Mouse (Mus musculus) erythroid progenitor cell, adult 5-6 weeks (primary cell): ENCODE data around the gene Ddx27. TPM values are rescaled to one million over a fixed set of nuclear protein-coding genes. Genes with fewer than 3 reads are reported as not detected.
A peak's percentile ranks its signal among the peaks of the same experiment; 100 is the strongest.

Experiments
- ATAC-seq: replicated peaks from 2 replicates; pipeline ENCODE4 v1.8.0; 2016; ENCODE audit warnings: moderate number of reproducible peaks, mild to moderate bottlenecking, moderate TSS enrichment, inconsistent platforms; ENCODE audit not compliant: poor library complexity, low FRiP score, severe bottlenecking
- total RNA-seq, 2 experiments: library from RNA; stranded (forward) in 1 of 2; stranded (reverse) in 1 of 2; fragments of 150-400 nt in 1 of 2; fragments of 186-747, 209-891 nt in 1 of 2; gene quantifications; 2 replicates each; pipeline versions ENCODE4 v1.2.3 to v1.2.4; 2015 to 2017; ENCODE audit warnings: low replicate concordance in 2 of 2

Gene Ddx27
- total RNA-seq, 2 experiments from 2014 or later, result 35.6 to 44.6 TPM

DNA sequence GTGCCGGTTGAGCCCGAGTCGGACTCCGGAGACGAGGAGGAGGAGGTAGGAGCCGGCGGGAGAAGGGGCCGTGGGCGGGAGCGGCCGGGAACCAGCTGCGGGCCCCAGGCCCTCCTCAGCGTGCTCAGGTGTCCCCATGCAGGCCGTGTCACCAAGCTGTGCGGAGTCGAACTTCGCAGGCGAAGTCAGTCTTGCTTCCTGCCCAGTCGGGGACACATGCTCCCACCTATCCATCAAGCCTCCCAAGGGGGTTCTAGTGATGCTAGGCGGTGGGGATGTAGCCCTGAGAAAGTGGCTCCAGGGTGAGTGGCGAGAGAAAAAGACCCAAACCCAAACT, 357 bp downstream of the Ddx27 start:
- peak; percentile 68 for ATAC-seq

DNA sequence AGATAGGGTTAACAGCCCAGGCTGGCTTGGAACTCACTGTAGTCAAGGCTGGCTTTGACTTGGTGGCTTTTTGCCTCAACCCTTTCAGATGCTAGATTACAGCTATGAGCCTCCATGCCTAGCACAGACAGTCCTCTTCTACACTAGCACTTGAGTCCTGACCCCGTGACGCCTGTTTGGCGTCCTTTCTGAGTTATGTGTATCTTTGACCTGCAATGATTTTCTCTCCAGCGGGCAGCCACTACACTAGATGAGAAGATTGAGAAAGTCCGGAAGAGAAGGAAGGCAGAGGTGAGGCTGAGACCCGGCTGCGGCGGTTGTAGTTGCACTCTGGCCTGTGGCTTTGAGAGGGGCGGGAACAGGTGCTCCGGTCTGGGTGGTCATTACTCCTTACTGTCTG, 4.4 kb downstream of the Ddx27 start:
- no peak for ATAC-seq

DNA sequence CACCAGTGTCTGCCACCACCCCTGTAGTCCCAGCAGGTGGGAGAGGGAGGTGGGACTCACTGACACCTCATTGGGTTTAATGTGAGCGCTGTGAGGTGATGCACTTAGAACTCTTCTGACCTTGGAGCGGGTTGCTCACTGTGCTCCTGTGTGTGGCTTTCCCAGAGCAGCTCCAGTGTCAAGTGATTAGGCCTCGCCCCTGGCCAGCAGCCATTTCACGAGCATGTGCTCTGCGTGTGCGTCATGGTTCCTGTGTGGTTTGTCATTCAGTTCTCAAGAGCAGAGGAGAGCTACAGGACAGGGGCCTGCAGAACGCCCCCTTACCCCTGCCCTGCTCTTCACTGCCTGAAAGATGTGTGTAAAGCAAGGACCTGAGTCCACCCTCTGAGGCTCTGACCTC, 13.6 kb downstream of the Ddx27 start:
- no peak for ATAC-seq

DNA sequence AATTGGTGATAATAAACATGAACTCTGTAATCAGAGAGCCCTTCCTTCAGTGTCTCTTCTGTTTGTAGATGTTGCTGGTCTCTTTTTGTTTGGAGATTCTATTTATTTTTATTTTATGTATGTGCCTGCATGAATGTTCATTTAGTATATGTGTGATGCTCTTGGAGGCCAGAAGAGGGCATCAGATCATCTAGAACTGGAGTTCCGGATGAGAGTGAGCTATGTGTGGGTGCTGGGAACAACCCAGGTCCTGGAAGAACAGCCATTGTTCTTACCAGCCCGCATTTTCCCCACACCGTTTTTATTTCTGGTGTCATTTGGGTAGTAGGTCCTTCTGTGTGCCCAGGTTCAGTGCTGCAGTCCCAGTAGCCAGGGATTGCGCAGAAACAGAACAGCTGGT, 15.5 kb downstream of the Ddx27 start:
- ATAC-seq, result no peak

DNA sequence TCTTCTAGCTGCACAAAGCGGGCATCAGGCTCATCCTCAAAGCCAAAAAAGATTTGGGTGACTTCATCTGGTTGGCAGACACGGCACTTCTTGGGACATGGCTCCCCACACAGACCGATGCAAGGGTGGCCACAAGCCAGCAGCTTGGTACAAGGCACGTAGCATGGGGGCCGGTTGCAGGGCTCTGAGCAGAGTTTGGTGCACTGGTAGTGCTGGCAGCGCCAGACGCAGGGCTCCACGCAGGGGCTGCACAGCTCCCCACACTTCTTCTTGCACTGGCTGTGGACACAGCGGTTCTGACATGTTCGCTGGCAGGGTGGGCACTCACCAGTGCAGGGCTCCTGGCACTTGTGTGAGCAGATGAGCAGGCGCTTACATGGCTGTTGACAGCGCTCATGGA, 22.7 kb downstream of the Ddx27 start:
- no peak for ATAC-seq

DNA sequence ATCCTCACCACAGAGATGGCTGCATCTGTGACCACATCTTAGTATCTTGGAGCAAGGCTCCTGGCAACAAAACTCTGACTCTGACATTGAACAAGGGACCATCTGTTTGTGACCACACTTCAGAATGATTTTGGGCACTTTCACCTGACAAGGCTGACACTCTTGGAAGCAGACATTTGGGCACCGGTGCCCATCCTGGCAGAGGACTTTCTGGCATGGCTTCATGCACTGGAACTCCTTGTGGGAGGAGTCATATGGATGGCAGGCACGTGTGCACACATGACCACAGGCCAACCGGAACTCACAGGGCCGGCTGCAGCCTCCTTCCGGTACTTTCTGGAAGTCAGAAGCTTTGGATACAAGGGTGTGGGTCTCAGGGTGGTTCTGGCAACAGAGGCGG, 23.3 kb downstream of the Ddx27 start:
- ATAC-seq, result no peak

DNA sequence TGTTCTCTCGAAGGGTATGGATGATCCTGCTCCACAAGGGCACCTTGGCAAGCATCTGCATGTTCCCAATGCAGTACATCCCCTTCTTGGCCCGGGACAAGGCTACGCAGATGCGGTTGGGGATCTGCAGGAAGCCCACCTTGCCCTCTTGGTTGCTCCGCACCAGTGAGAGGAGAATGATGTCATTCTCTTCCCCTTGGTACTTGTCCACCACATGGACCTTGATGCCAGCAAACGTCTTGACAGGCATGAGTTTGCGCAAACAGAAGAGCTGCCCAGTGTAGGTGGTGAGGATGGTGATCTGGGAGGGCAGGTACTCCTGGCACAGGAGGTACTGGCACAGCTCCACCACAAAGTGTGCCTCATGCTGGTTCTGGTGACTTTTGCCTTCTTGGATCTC, 23.7 kb downstream of the Ddx27 start:
- ATAC-seq, result no peak

DNA sequence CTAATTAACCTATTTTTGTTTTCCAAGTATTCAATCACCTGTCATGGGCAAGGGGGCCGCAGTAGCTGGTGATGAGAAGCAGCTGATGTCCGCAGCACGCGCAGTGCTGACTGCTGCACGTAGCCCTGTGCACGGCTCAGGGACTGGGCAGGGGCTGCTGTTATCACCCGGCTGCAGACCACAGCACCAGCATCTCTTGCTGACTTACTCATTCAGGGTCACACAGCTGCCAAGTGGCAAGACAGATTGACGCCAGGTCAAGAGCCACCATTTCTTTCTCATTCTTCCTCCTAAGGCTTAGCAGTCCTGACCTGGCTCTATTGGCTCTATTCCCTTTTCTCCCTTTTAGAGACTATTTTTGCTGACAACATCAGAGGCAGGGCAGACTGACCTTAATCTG, 24.4 kb downstream of the Ddx27 start:
- ATAC-seq, result peak; percentile 33

DNA sequence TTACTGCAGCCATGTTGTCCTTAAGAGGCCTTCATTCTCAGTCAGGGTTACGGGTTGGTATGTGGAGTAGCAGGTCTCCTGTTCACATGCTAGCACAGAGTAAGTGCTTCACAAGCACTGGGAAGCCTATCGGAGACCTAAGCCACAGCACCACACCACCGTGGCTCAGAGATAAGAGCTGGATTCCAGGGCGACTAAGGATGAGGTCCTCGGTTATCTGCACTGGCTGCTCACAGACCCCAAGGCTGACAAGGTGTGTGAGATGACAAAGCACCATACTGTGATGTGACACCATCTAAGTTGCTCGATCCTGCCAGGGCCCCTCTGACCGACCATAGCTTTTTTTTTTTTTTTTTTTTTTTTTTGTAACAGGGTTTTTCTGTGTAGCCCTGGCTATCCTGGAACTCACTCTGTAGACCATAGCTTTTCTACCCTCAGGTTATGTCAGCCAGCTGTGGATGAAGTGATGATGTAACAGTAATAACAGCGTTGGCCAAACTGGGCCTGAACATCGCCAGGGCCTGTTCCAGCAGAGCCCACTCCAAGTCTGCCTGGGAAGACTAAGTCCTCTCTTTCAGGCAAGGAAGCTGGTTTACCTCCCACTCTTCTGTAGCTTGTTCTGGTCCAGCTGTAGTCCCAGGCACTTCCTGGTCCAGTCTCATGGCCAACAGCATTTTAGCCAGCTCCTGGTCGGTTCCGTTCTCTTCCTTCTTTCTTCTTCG, 28.6 kb downstream of the Ddx27 start:
- ATAC-seq, result peak; percentile 94

DNA sequence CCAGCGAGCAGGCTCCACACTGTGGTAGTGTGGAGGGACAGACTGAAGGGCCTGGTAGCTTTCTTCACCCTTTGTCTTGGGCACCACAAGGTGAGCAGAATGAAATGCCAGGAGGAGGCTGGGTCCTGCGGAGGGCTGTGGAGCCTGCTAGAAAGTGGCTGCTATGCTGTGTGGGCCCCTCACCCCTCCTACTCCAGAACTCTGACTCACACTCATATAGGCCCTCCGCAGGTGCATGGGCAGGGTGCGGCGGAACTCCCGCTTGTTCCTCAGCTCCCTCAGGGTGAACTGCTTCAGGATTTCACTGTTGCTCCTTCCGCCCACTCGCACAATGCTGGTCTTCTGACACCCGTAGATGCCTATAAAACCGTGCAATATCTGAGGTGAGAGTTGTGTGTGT, 33.2 kb downstream of the Ddx27 start:
- no peak for ATAC-seq

DNA sequence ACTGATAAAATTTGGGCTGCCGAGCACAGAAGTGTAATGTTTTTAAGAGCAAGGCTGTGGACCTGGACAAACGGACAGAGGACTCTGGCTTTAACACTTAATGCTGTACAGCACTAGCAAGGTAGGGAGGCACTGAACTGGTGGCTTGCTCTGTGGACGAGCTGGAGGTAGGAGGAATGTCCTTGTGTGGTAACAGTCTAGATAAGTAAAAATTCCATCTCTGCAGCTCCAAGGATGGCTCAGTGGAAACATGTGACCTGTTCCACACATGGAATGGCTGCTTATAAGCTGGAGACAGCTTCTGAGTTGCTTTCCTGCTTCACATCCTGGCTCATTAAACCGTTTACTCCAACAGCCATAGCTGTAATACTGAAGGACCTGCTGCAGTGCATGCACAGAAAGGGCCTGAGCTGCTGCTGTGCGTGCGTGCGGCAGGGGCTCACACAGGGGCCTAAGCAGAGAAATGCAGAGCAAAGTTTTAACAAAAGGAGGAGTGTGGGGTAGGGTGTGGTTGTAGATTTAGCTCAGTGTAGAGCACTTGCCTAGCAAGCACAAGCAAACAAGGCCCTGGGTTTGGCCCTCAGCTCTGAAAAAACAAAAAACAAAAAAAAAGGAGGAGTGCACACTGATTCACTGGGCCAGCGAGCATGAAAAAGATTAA, 33.8 kb downstream of the Ddx27 start:
- no peak for ATAC-seq

DNA sequence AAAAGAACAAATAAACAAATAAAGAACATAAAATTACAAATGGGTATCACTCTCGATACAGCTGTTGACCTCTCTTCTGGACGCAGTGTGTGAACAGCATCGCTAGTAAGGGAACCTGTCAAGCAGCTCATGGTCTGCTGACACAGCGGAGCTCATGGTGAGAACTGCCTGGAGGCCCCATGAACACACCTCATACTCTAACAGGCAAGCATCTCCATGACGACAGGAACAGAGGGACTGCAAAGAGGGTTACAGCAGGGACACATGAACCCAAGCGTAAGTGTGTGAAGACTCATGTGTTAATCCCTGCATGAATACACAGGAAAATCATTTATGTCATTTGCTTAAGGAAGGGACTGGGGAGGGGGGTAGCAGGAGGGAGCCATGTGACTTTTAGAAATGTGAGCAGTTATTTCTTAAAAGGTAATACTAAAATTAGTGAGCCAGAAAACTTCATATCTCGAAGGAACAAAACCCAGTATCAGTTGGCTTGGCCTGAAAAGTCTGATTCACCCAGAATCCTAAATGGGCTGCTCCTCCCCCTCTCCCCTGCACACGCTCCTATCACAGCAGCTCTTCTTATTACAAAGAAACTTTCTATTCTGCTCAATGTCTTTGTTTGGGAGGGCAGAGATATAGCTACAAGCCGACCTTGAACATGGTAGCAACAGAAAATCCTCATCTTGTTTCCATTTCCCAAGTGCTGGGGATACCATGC, 38.3 kb downstream of the Ddx27 start:
- no peak for ATAC-seq

DNA sequence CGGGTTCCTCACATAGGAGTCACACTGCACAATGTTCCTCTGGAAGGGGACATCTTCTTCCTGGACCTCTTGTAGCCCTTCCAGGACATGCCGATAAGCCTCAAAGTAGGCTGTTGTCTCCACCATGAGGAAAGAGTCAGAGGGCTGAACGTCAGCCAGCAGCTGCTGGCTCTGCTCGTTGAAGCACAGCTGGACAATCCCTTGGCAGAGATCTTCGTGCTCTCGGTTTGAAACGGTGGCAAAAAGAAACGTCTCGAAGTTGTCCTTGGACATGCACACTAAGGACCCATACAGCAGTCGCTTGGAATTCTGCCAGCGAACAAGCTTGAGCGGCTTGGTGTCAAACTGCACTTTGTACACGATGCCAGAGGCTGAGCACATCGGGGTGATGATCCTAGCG, 40.4 kb downstream of the Ddx27 start:
- no peak for ATAC-seq

DNA sequence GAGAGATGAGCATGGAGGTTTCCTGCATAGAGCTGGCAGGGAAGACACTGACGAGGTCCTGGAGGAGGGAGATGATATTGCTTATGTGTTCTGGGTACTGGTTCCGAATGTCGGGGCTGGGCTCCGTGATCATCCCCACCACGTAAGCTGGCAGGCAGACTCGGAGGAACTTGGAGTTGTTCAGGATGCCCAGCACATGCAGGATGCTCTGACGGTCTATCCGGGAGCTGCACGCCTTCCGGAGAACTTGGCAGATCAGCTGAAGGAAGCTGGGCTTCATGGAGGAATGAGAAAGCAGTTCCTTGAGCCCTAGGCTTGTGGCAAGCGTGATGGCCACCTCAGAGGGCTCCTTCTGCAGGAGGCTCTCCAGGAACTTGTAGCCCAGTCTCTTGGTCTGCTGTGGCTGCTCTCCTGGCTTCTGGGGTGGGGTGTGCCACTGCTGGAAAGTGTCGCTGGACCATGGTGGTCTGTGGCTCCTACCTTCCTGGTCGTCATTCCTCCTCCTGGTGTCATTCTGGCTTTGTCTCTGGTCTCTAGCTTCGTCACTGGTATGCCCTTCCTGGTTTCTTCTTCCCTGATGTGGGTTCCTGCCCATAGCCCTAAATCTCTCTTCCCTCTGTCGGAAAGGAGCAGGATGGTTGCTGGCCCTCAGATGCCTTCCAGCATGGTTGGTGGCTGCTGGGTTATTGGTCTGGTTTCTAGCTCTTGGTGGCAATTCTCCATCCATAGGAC, 41.4 kb downstream of the Ddx27 start:
- no peak for ATAC-seq

DNA sequence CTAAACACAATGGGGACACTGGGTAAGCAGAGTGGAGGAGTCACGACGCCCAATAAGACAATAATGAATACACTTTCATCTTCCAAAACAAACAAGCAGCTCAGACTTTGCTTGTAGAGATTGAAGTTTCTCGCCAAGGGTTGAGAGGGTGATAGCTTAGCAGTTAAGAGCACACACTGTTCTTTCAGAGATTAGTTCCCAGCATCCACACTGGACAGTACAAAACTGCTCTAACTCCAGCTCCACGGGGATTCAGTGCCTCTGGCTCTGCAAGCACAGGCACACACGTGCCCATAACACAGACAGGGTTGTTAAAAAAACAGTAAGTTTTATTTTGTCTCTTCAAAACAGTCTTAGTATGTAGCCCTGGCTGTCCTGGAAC, 41.9 kb downstream of the Ddx27 start:
- no peak for ATAC-seq

DNA sequence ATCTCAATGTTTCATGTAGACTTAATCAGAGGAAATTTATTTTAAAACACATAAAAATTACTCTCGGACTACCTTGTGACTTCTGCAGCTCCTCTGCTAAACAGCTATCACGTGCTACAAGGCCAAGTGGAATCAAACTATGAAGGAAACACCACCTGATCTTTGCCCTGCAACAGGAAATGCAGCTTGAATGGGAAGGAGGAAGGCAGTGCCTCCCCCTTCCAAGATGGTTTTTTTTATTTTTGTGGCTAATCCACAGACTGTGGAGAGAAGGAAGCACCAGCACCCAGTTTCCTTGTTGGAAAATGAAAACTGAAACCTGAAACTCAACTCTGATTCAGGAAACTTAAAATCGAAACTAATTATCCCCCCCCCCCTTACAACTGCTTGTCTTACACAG, 43.2 kb downstream of the Ddx27 start:
- no peak for ATAC-seq

DNA sequence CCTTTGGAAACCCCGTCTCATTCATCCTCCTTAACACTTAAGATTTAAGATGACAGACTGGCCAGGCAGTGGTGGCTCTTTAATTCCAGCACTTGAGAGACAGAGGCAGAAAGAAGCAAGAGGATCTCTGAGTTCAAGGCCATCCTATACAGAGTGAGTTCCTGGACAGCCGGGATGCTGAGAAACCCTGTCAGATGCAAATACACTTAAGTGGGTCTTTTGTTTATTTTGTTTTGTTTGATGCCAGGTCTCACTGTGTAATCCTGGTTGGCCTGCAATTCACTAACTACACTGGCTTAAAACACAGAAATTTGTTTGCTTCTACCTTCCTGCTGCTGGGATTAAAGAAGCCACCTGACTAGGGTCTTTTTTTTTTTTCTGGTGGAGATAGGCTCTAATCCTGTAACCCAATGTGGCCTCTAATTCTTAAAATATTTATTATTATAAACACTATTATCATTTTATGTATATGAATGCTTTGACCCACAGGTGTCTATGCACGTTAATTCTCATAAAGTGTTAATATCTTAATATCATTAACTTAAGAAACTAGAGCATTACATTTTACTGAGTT, 43.9 kb downstream of the Ddx27 start:
- ATAC-seq, result no peak

DNA sequence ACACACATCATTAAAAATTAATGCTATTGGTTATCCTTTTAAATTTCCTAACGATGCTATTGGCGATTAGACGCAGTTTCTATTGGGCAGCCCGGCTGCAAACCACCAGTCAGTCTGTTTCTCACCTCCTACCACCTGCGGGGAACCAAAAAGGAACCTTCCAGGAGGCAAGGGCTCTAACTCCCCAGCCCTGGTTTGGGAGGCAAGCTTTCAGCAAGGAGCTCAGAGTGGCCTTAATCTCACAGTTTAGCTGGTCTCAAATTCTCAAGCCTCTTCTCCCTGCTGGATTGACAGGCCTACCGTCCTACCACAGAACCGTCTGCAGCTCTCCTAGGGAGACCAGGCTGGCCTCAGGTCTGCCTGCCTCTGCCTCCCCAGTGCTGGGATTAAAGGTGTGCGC, 44.5 kb downstream of the Ddx27 start:
- no peak for ATAC-seq

DNA sequence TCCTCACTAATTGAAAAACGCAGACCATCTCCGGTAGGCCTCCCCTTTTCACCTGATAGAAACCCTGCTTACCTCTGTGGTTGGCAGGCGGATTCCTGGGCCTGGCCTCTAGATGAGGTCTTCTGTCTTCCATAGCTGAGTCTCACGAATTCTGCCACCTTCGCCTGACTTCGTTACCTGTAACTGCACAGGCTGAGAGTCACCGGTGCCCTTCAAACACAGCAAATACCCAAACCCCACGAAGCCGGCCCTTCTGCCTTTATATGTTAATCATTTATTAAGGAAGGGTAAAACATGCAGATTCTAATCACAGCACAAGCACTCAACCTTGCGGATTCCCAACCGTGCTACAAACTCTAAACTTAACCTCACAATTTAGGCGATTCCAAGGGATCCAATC, 45.0 kb downstream of the Ddx27 start:
- no peak for ATAC-seq

DNA sequence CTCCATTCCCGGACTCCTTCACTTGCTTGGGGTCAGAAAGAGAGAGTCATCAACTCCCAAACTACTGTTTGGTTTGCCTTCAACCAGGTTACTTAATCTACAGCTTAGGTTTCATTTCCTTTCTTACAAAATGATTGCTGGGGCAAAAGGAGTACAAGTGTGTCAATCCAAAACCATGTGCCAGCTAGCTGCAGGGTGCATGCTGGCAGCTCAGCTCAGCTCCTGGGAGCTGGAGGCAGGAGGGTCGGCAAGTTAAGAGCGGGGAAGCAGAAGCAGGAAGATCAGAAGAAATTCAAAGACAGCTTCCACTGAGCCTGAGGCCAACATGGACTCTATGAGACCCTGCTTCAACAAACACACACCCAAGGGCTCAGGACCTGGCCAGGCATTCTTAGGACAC, 45.4 kb downstream of the Ddx27 start:
- no peak for ATAC-seq
